In the genomic region with DNA sequence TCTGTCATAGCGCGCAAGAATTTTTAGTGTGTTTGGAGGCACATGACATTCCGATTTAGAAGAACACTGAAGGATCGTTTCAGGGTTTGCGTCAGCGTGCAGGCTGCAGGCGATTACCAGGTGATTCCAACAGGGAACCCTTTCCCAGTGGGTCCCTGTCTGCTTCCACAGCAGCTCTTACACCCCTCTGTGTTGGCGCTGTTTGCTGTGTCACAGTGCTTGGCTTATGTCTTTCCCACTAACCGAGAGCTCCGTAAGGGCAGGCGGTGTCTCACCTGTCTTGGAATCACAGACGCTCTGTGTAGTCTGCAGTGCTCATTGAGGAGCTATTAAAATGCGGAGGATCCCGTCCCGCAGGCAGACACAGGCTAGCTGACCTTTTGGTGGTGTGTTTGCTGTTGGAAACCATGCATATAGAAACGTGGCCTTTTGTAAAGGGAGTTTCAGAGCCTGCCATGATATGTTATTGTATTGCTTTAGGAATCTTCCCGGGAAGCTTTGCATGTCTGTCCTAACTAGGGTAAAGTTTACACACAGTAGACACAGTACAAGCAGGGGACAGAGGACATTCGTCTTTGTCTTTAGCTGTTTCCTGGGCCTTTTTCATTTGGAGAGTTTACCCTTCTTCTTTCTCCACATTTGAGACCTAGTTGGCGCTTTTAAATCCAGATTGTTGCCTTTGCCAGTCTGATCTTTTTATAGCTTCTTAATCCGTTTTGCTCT, we compare ENCODE assay signal across 13 mouse cellular contexts. TPM values are rescaled to one million over a fixed set of nuclear protein-coding genes. Genes with fewer than 3 reads are reported as not detected.
DNase-seq lines count a peak whose midpoint lies in the region; ATAC-seq and TF ChIP-seq lines count a peak whose summit lies in the region.
"Had no signal": no experiment of that assay in that cellular context is flagged by ENCODE, and none has a peak within 500 bp of the region (broad histone marks: within the 10 kb centered on the region; RNA-seq: fewer than 3 reads in every experiment).

No protein-coding gene starts in this region.

- H3K36me3 ChIP-seq in heart, postnatal 0 days (replicated peaks; ENCODE audit: control insufficient read depth, insufficient read depth, low read length): no peaks in the 10 kb centered on the region
- H3K36me3 ChIP-seq in midbrain, embryonic 12.5 days: no peaks in the 10 kb centered on the region
- no peaks in the 10 kb centered on the region for H3K36me3 ChIP-seq in midbrain, embryonic 13.5 days
- no peaks in the 10 kb centered on the region for H3K36me3 ChIP-seq in midbrain, embryonic 16.5 days (ENCODE audit: control insufficient read depth, insufficient read depth, low read length)
- H3K36me3 ChIP-seq: hindbrain, embryonic 15.5 days; kidney, embryonic 15.5 days; lung, embryonic 15.5 days had no signal

- TF ChIP-seq EP300 in heart, postnatal 0 days (IDR thresholded peaks at IDR 0.05; ENCODE audit: low read depth): no peak

- ATAC-seq in heart, postnatal 0 days (ENCODE audit: insufficient read depth, low read depth): no peak
- 0 out of 2 replicates have a peak, but pooled peaks have one; percentile 30 for ATAC-seq in midbrain, embryonic 12.5 days (ENCODE audit: low FRiP score, low read depth)
- ATAC-seq in midbrain, embryonic 13.5 days: no peak
- no peak for ATAC-seq in midbrain, embryonic 16.5 days
- ATAC-seq in inflammation-experienced regulatory T-cells, adult 6 months: no peak

- no peaks in the 10 kb centered on the region for H3K9me3 ChIP-seq in heart, postnatal 0 days (replicated peaks; ENCODE audit: control insufficient read depth, low read length)
- no peaks in the 10 kb centered on the region for H3K9me3 ChIP-seq in midbrain, embryonic 12.5 days
- H3K9me3 ChIP-seq in midbrain, embryonic 13.5 days: no peaks in the 10 kb centered on the region
- no peaks in the 10 kb centered on the region for H3K9me3 ChIP-seq in midbrain, embryonic 16.5 days (replicated peaks; ENCODE audit: control insufficient read depth, low read length, poor library complexity, severe bottlenecking)
- H3K9me3 ChIP-seq: hindbrain, embryonic 15.5 days; kidney, embryonic 15.5 days; lung, embryonic 15.5 days had no signal

- H3K4me1 ChIP-seq in heart, postnatal 0 days (ENCODE audit: control insufficient read depth, insufficient read depth): peaks cover 10% of the 10 kb centered on the region; the same call in 1 of the 2 replicates
- H3K4me1 ChIP-seq in midbrain, embryonic 12.5 days: peaks cover 19% of the 10 kb centered on the region
- peaks cover 16% of the 10 kb centered on the region for H3K4me1 ChIP-seq in midbrain, embryonic 13.5 days (replicated peaks)
- H3K4me1 ChIP-seq in midbrain, embryonic 16.5 days (ENCODE audit: control insufficient read depth, insufficient read depth, low read length): peaks cover 14% of the 10 kb centered on the region

- 0 out of 2 replicates have a peak overlapping the region, but pooled peaks have one; percentile 5 for H3K27ac ChIP-seq in heart, postnatal 0 days (ENCODE audit: low read depth)
- H3K27ac ChIP-seq in midbrain, embryonic 12.5 days (replicated peaks): 0 out of 2 replicates have a peak overlapping the region, but pooled peaks have one; percentile 32
- H3K27ac ChIP-seq in midbrain, embryonic 13.5 days: no peak overlapping the region
- H3K27ac ChIP-seq in midbrain, embryonic 16.5 days (ENCODE audit: low read length): peak overlapping the region; percentile 29; the same call in 1 of the 2 replicates
- H3K27ac ChIP-seq: hindbrain, embryonic 15.5 days; kidney, embryonic 15.5 days; lung, embryonic 15.5 days had no signal

- H3K27me3 ChIP-seq in heart, postnatal 0 days (ENCODE audit: control insufficient read depth, insufficient read depth, low read length): no peaks in the 10 kb centered on the region
- no peaks in the 10 kb centered on the region for H3K27me3 ChIP-seq in midbrain, embryonic 12.5 days
- no peaks in the 10 kb centered on the region for H3K27me3 ChIP-seq in midbrain, embryonic 13.5 days
- H3K27me3 ChIP-seq in midbrain, embryonic 16.5 days (ENCODE audit: control insufficient read depth, insufficient read depth, low read depth, low read length): no peaks in the 10 kb centered on the region
- H3K27me3 ChIP-seq: hindbrain, embryonic 15.5 days; kidney, embryonic 15.5 days; lung, embryonic 15.5 days had no signal

- H3K9ac ChIP-seq in heart, postnatal 0 days (replicated peaks; ENCODE audit: low read depth, low read length): no peak overlapping the region
- no peak overlapping the region for H3K9ac ChIP-seq in midbrain, embryonic 12.5 days (replicated peaks)
- H3K9ac ChIP-seq in midbrain, embryonic 13.5 days (replicated peaks): no peak overlapping the region
- H3K9ac ChIP-seq in midbrain, embryonic 16.5 days (ENCODE audit: low read depth, low read length): no peak overlapping the region
- H3K9ac ChIP-seq: hindbrain, embryonic 15.5 days; kidney, embryonic 15.5 days; lung, embryonic 15.5 days had no signal

- H3K4me3 ChIP-seq in heart, postnatal 0 days (ENCODE audit: low read depth, low read length): no peak overlapping the region
- no peak overlapping the region for H3K4me3 ChIP-seq in midbrain, embryonic 12.5 days
- H3K4me3 ChIP-seq in midbrain, embryonic 13.5 days (replicated peaks): no peak overlapping the region
- no peak overlapping the region for H3K4me3 ChIP-seq in midbrain, embryonic 16.5 days (ENCODE audit: low read depth, low read length)
- H3K4me3 ChIP-seq: hindbrain, embryonic 15.5 days; kidney, embryonic 15.5 days; lung, embryonic 15.5 days had no signal

- DNase-seq in heart, postnatal 0 days (ENCODE audit: low spot score): no peak
- no peak for DNase-seq in heart, postnatal 10 days
- peak; percentile 53 for DNase-seq in cerebellum, adult 8-10 months
- DNase-seq: adrenal gland, postnatal 25 days; left cerebral cortex, postnatal 4 days had no signal

- TF ChIP-seq CTCF in heart, postnatal 0 days (IDR thresholded peaks at IDR 0.05; ENCODE audit: low read depth): no peak

- WGBS in heart, postnatal 0 days: 74% methylated on average over 20 of the region's 20 CpGs
- WGBS in midbrain, embryonic 12.5 days: 79% methylated on average over 20 of the region's 20 CpGs
- WGBS in midbrain, embryonic 13.5 days: 73% methylated on average over 20 of the region's 20 CpGs
- 71% methylated on average over 20 of the region's 20 CpGs for WGBS in midbrain, embryonic 16.5 days

- intact Hi-C loops in heart, postnatal 10 days (cut with DNase I): no loop called here

- H3K4me2 ChIP-seq in heart, postnatal 0 days (ENCODE audit: low read depth, low read length): no peak overlapping the region
- H3K4me2 ChIP-seq in midbrain, embryonic 12.5 days (replicated peaks): no peak overlapping the region
- no peak overlapping the region for H3K4me2 ChIP-seq in midbrain, embryonic 13.5 days (replicated peaks)
- no peak overlapping the region for H3K4me2 ChIP-seq in midbrain, embryonic 16.5 days (ENCODE audit: low read length)
- H3K4me2 ChIP-seq: heart, embryonic 11.5 days; hindbrain, embryonic 15.5 days; kidney, embryonic 15.5 days; lung, embryonic 15.5 days had no signal

RNA-seq across cellular contexts. Expression of a gene that starts 35.2 kb away (rescaled TPM):
- total RNA-seq in heart, postnatal 0 days (2014; rRNA removed; ENCODE audit: low replicate concordance): 34.4 and 37.1 TPM in 2 replicates
- polyA plus RNA-seq in heart, postnatal 0 days (2015; fragmentation: Nextera tagmentation; extraction: Ambion mirVana): 15.4 and 15.7 TPM in 2 replicates
- 10 to 100 TPM; 51.4 to 53.0 TPM for total RNA-seq in heart, postnatal 10 days (2021)
- polyA plus RNA-seq in midbrain, embryonic 12.5 days (2016; fragmentation: Nextera tagmentation; extraction: Ambion mirVana): 17.6 and 18.9 TPM in 2 replicates
- 7.9 and 11.6 TPM in 2 replicates for polyA plus RNA-seq in midbrain, embryonic 13.5 days (2015; fragmentation: Nextera tagmentation; extraction: Ambion mirVana)
- polyA plus RNA-seq in midbrain, embryonic 16.5 days (2015; fragmentation: Nextera tagmentation; extraction: Ambion mirVana): 9.5 and 9.6 TPM in 2 replicates
- 1 to 10 TPM; 2.3 to 5.5 (median 5.0) TPM for polyA plus RNA-seq in inflammation-experienced regulatory T-cells, adult 6 months (2017; shearing (Covaris generic))
